Mouse (Mus musculus) left cerebral cortex, adult 8-10 months (tissue): ENCODE data around the gene Rabep1. TPM values are rescaled to one million over a fixed set of nuclear protein-coding genes. Genes with fewer than 3 reads are reported as not detected.
A peak's percentile ranks its signal among the peaks of the same experiment; 100 is the strongest.
"Not testable (repeated sequence)": the region's sequence is repeated elsewhere in the genome, so short reads cannot be mapped to it uniquely, and the experiment has no call there.

Experiments used
- DNase-seq, 2 experiments: peaks; one replicate each; pipeline ENCODE4 v3.0.0; 2022; ENCODE audit warnings: low spot score in 2 of 2
- total RNA-seq, 4 experiments: library from RNA; stranded (reverse); gene quantifications; 2 replicates each; pipeline ENCODE4 v1.2.4; 2022

The Rabep1 gene
- total RNA-seq, 4 experiments from 2014 or later = 123 to 128 (median 125) TPM

DNA sequence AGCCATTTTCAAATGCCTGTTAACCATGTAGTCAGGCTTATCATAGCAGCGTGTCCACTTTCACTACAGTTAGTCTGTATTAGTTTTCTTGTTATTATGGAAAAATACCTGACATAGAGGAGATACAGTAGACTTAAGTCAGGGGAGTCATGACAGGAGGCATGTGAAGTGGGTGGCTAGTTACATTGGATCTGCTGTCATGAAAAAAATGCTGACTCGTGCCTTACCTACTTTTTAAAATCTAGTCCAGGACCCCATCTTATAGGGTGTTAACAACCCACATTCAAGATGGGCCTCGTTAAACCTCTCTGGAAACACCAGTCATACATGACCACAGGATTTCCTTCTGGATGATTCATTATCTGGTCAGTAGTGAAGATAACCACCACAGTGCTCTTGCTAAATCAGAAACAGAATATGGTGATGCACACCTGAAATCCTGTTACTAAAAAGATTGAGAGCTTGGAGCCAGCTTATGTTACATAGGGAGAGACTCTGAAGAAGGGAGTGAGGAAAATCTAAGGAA lies 38.4 kb downstream of the Rabep1 start:
- no peak for DNase-seq

DNA sequence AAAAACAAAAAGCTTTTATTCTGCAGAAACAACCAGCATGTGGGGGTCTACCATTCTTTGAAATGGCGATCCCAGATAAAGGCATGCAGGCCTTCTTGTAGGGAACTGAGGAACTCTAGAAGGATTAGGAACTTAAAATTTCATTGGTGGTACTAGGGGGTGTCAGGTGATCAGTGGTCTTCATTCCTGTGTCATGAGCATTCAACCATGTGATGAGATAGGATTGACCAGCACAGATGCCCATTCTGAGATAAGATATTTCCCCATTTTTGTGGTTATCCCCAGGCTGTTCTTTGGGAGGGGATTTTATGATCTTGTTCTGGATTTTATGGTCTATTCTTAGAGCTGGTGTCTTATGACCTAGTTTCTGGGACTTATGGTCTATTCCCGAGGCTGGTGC lies 46.1 kb downstream of the Rabep1 start:
- no peak for DNase-seq

DNA sequence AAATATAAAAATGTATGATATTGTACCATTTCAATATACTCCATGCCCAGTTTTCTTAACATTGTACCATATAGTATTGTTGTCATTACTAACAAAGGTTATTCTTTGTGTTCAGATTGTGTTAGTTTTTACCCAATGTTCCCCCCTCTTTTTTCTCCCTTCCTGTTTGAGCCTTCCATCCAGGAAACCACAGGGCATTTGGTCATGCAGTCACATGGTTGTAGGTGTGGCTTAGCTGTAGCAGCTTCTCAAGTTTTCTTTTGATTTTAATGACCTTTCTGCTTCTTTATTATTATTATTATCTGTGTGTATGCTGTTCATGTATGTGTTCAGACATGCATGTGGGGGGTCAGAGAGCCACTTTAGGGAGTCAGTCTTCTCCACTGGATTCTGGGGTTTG lies 47.0 kb downstream of the Rabep1 start:
- no peak for DNase-seq

DNA sequence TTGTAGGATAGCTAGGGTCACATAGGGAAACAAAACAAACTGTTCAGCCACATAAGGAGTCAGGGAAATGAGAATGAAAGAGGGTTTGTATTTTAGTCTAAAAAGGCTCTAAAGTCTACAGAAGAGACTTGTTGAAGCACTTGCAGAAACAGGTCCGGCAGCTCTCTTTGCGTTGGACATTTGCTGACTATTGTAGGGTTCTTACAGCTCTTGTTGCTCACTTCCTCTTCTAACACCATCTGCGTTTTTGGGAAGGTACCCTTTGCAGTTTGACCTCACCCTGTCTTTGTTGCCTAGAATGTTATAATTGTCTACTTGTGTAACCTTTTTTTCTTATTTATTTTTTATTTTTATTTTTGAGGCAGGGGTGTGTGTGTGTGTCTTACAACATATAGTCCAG lies 53.1 kb downstream of the Rabep1 start:
- no peak for DNase-seq

DNA sequence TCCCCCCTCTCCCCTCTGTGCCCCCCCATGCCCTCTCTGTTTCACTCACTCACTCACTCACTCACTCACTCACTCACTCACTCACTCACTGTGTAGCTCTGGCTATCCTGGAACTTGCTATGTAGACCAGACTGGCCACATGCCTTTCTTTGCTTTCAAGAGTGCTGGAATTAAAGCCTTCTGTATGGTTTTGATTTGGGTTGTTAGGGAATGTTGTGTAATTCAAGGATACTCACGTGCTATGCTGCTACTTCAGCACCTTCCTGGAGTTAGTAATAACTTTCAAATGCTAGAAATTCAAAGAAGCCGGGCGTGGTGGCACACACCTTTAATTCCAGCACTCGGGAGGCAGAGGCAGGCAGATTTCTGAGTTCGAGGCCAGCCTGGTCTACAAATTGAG lies 53.6 kb downstream of the Rabep1 start:
- DNase-seq = not testable (repeated sequence)

DNA sequence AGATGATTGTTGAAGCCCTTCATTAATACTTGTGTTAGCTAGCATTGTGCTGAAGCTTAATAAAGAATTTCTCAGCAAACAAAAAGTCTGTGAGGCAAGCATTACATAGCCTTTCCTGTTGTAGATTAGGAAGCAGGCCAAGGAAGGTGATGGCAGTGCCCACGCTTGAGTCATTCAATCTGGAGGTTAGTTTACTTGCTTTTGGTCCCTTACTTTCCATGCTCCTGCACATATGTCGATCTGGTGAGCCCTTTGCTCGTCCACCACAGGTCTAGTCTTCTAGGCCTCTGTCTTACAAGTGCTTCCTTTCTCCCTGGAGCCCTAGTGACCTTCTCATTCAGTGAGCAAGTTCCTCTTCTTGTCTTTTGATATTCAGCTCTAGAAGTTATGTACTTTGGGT lies 62.1 kb downstream of the Rabep1 start:
- peak in 1 of 2 experiments; percentile 25 for DNase-seq

DNA sequence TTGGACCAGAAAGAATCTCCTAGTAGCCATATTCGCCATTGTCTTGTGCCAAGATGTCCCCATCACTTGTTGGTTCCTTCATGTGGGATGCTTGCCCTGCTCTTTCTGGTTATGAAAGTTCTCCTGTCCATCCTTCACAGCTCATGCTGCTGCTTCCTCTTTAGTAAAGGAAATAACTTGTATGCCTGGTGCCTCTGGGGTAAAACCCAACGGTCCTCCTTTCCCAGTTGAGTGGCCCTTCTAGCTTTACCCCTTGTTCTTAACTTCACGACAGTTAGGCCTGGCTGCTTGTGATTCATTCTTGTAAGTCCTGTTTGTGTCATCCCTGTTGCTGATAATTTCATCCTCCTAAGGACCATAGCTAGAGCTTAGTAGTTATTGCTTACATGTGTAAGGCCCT lies 66.7 kb downstream of the Rabep1 start:
- DNase-seq = no peak

DNA sequence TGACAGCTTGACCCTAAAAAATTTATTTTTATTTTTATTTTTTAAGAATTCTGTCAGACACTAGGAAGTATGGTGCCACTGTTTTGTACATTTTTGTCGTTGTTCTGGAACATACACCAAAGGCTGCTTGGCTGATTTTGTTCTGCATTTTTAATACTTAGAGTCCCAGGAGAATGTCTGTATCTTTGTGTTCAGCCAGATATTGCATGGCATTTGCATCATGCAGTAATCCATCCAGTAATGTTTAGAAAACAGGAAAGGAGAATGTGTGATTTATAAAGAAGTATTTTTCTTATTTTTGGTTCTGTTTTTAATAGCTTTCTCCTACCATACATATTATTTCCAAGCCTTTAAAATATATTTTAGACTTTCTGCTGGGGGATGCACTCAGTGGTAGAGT lies 67.3 kb downstream of the Rabep1 start:
- no peak for DNase-seq

DNA sequence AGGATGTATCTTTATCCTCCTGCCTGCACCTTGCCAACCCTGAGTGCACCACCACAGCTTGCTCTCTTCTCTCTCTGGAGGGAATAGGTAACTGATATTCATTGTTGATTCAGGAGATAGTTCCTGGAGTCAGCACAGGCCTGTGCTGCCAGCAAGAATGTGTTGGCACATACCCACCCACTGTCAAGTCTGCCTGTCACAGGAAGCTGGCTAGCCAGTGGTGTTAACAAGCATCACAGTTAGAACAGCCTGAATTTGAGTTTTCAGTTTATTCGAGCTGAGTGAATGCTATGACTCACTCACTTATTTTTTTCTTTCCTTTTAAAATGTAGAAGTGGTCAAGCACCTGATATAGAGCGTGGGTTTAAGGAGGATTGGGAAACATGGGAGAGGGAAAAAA lies 73.3 kb downstream of the Rabep1 start:
- peak in 1 of 2 experiments; percentile 64 for DNase-seq

DNA sequence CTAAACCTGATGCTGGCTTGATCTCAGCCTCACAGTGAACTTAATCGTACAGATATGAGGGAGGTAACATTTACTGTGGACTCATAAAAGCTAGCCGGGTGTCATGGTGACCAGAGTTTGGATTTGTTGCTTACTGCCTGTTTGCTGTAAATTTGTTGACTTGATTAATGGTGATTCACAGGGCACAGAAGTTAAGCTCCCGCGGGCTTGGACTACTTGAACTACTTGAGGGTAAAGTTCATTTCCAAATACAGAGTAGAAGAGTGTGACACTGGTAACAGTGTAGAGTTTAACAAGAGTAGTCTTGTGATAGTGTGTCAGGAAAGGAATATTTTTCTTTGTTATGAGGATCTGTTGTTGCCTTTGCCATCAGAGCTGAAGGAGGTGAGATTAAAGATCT lies 74.9 kb downstream of the Rabep1 start:
- no peak for DNase-seq

DNA sequence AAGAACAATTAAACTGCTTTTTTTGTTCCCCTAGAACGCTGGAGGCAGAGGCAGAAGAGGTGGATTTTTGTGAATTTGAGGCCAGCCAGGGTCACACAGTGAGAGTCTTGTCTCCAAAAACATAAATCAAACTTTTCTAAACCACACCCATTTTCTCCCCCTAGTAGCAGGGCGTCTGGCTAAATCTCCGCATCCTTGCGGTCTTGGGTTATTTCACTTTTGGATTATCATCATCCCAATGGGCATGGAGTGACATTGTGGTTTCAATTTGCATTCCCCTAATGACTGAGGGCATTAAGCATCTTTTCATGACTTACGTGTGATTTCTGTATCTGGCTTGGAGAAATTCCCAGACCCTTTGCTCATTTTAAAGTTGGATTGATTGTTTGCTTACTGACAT lies 86.9 kb downstream of the Rabep1 start:
- DNase-seq = no peak

DNA sequence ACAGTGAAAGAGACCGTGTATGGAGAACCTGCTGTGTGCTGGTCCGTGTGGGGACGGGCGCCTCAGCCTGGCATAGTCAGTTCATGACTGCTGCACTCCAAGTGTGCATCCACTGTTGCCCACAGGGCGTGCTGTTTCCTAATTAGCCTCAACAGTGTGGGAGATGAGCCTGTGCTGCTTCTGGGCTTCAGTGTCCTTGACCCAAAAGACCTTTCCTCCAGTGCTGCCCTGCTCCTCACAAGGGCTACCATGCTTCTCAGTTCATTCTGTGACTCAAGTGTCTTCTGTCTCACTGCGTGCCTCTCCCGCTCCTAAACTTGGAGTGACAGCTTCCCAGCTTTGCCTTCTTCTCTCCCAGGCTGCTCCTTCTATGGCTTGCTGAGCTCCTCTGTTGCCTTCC lies 90.7 kb downstream of the Rabep1 start:
- DNase-seq = no peak

DNA sequence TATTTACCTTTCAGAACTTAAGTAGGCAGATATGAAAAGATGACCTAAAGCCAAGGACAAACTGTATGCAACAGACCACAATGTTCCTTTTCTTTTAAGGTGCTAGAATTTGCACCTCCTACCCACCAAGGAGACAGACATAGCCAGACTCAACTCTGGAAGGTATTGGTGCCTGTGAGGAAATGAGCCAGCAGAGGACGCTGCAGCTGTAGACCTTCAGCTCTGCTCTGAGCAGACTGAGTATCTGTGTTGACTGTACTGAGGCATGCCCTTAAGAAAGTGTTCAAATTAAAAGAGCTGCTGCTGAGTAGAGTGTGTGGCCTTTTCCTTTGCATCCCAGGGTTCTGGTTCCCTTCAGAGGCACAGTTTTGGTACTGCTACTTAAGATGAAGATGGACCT lies 98.0 kb downstream of the Rabep1 start:
- no peak for DNase-seq

DNA sequence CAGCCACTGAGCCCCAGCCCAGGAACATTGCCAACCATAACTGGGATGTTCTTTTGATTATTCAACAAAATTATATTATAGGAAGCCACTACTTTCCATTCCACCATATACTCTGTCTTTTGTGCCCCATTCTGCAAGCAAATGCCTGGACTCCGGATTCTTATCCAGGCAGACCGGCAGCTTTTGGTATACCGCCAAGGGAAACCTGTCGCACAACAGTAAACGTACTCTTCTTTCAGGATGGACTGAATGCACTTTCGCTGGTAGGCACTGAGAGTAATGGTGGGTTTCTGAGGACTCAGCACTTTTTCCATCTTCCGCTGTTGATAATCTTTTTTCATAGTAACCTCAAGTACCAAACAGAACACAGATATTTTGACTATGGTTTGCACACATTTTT lies 99.1 kb downstream of the Rabep1 start:
- no peak for DNase-seq

DNA sequence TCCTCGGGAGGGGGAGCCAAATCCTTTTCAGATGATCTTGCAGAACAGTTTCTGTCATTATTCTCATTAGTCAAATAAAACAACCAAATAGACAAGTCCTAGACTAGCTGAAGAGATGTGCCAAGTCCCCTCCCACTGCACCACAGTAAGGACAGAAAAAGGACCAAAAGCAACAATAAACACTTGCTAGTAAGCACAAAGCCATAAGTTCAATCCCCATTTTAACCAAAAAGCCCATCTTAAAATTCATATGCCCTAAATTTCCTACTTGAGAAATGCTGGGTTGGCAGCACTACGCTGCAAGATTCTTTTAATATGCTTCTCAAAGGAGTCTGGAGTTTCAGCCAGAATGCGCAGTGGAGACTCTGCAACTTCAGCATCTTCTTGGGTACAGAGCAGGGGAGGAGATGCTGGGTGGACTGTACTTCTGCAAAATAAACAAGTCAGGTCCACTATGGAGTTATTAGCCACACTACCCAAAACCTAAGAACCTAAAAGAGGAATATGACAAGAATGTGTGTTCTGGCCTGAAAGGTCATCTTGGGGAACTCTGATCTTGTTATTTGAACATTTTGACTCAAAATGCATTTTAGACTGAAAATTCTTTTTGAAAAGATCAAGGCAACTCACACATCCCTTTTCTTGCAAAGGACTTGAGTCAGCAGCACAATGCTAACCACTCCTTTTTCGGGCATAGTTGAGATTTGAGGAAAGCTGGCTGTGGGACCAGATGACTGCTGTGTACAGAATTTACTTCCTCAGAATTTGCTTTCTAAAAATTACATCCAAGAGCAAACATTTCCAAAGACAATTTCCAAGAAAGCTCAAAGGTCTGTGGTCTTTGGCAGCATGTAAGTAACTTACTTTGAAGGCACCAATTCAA lies 100.6 kb downstream of the Rabep1 start:
- no peak for DNase-seq

DNA sequence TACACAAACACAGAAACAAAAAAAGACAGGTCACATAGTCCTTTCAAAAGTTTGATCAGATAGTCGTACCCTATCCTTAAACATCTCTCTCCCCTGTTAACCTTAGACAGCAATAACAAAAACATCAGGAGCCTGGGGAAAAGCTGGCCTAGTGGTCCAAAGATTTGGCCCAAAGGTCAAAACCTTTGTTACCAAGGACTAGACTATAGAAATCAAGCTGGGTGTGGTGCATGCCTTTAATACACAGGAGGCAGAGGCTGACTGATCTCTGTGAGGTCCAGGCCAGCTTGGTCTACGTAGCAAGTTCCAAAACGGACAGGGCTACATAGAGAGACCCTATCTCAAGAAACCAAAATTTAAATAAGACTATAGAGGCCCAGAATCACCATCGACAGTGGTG lies 110.1 kb downstream of the Rabep1 start:
- DNase-seq = no peak

DNA sequence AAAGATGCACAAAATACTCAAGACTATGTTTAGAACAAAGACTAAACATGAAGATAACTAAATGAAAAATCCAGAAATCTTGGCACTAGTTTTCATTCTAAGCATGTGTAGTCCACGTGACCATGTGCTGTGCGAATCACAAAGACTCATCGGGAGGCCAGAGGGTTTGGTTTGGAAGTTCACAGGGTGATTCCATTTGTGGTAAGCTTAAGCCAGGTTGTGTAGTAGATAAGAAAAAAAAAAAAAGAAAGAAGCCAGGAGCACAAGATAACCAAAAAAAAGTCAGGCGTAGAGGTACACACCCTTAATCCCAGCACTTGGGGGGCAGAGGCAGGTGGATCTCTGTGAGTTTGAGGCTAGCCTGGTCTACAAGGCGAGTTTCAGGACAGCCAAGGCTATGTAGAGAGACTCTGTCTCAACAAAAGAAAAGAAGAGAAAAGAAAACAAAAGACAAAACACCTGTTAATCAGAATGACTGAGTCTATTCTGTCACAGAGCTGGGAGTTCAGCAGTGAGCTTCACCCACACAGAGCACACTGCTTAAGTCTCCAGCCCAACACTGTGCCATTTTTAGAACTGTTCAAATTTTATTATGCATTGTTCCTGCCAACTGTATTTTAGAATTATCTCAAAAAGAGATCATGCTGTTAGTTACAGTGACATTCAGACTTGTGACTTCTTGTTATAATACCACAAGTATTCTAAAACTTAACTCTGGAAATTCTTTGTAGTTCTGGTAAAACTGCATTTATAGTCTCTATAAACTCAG lies 116.4 kb downstream of the Rabep1 start:
- DNase-seq = no peak

DNA sequence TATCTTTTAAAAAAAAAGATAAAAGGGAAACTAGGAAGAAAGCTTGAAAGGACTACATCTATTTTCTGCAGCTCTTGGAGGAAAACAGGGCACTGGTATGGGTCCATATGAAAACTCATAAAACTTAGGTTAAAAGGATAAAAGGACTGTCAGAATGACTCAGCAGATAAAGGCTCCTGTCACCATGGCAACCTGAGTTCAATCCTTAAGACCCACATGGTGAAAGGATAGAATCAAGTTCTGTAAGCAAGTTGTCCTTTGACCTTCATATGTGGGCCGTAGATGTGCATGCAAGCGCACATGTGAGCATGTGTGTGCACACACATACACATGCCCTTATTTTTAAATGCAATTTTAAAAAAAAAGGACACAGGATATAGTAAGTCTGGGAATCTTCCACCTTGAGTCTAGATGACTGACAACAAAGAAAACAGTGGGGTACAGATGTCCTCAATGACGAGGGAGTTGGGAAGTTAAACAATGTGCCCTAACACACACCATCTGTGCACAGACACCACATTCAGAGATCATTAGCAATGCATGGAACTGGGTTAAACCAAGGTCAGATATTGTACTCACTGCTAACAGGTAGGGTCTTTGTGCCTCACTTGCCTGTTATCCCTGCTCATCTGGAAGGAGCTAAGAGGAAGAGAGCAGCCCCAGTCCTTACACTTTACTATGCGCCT lies 119.8 kb downstream of the Rabep1 start:
- DNase-seq = no peak

DNA sequence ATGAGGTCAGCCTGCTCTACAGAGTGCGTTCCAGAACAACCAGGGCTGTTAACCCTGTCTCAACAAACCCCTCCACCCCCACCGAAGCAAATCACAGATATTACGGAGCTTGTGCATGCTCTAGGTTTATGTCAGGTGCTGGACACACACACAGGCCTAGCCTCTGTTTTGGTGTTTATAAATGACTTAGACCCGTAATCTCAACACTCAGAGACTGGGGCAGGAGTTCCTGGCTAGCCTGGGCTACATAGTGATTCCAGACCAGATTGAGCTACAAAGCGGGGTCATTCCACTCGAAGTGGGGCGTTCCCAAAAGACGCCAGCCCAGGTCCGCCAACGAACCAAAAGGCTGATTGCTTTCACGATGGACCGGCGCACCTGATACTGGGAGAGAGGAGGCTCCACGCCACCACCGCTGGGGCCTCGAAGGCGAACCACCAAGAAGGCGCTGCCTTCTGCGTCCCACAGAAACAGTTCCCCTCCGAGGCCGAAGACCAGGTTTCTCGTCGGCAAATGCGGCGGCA lies 124.8 kb downstream of the Rabep1 start:
- no peak for DNase-seq

DNA sequence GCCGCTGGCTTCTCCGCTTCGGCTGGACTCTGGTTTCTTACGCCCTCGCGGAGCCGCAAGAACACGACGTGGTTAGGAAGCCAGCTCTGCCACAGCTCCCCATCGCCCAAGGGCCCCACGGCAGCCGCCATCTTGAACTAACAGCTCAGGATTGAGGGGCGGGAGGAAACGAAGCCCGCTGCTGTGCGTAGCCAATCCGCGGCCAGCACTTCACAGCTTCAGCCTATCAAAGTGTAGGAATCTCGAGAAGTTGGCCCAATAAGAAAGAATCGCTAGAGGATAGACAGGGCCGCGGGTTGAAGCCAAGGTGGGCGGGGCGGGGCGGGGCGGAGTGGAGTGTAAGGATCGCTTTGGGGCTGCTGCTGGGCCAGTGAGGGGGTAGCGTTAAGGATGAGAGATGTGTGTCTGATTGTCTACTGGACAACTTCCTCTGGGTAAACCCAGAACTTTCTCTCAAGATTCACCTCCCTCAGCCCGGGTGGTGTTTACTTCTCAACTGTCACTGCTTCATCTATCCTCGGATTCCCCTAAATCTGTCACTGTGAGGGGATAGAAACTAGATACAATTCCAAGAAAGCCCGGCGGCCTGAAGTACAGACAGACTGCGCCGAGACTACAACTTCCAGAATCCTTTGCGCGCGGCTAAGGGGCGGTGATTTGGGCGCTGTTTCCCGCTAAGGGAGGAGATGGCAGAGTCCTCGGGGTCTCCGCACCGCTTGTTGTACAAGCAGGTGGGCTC lies 125.4 kb downstream of the Rabep1 start, which contains the start of the genes Nup88 and Rpain:
TSS of gene Nup88 (minus strand) at position 153 of the 739 bp plus-strand sequence.
TSS of gene Rpain (plus strand) at position 393 of the 739 bp plus-strand sequence.
- peak; percentile 84 to 94 for DNase-seq
